Mouse (Mus musculus) forebrain, embryonic 15.5 days (tissue): Measurements from ENCODE around the gene Hmga2. TPM values are rescaled to one million over a fixed set of nuclear protein-coding genes. Genes with fewer than 3 reads are reported as not detected.

Experiments used
- ATAC-seq: fragments of 200-750 bp; cut with Nextera tagmentation; replicated peaks from 2 replicates; pipeline ENCODE4 v1.8.0; 2017; ENCODE audit warnings: mild to moderate bottlenecking, moderate TSS enrichment, moderate library complexity
- H3K27ac ChIP-seq: fragments of 300-500 bp; sonication (generic); replicated peaks from 2 replicates; pipeline ENCODE4 v1.5.1; 2015; ENCODE audit warnings: mild to moderate bottlenecking, inconsistent platforms
- H3K27me3 ChIP-seq: fragments of 300-500 bp; sonication (generic); 2 replicates; pipeline ENCODE4 v1.6.1; 2015; ENCODE audit warnings: inconsistent platforms
- H3K36me3 ChIP-seq: fragments of 300-500 bp; sonication (generic); 2 replicates; pipeline ENCODE4 v1.6.1; 2015; ENCODE audit warnings: mild to moderate bottlenecking, inconsistent platforms
- H3K4me1 ChIP-seq: fragments of 300-500 bp; sonication (generic); 2 replicates; pipeline ENCODE4 v1.6.1; 2015; ENCODE audit warnings: inconsistent platforms
- H3K4me2 ChIP-seq: fragments of 300-500 bp; sonication (generic); replicated peaks from 2 replicates; pipeline ENCODE4 v1.6.1; 2015; ENCODE audit warnings: mild to moderate bottlenecking, inconsistent platforms
- H3K4me3 ChIP-seq: fragments of 300-500 bp; sonication (generic); 2 replicates; pipeline ENCODE4 v1.5.1; 2015; ENCODE audit warnings: mild to moderate bottlenecking, inconsistent platforms
- H3K9ac ChIP-seq: fragments of 300-500 bp; sonication (generic); replicated peaks from 2 replicates; pipeline ENCODE4 v1.6.1; 2015; ENCODE audit warnings: mild to moderate bottlenecking, inconsistent platforms
- H3K9me3 ChIP-seq: fragments of 300-500 bp; sonication (generic); 2 replicates; pipeline ENCODE4 v1.6.1; 2016; ENCODE audit warnings: inconsistent platforms
- WGBS: fragments of 180-500 bp; shearing (Covaris S2); methylation state at CpG from one replicate; pipeline ENCODE4 v1.1.7; 2015; ENCODE audit warnings: mixed read lengths; 5-methylcytosine and 5-hydroxymethylcytosine counted together
- polyA plus RNA-seq: library from polyadenylated mRNA; unstranded; fragments of >200 nt; fragmentation: Nextera tagmentation; extraction: Ambion mirVana; gene quantifications from 2 replicates; pipeline ENCODE4 v1.2.1, GENCODE M21; 2015

Hmga2 gene
- polyA plus RNA-seq, 1 experiment from 2014 or later = 1.4 TPM

DNA sequence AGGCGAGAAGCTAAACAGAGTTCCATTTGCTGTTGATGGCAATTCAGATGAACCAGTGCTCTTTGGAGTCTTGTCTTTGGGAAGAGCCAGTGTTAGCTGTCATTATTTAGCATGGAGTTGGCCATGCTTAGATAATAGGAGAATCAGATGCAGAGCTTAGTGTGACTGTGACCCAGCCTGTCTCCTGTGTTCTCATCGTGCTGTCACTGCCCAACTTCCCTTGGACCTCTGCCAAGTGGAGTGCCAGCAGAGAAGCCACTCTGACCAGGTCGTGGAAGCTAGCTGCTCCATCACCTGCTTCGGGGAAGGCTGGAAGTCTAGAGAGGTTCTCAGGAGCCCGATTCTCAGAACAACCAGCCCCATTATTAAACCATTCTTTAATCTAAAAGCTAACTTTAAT, 73.3 kb downstream of the Hmga2 start:
- Histone ChIP-seq H3K4me3 (no peak overlapping the region), H3K27me3 (no peaks in the 10 kb centered on the region), H3K4me1 (peaks cover 28% of the 10 kb centered on the region), H3K4me2 (no peak overlapping the region), H3K27ac (no peak overlapping the region), H3K9me3 (no peaks in the 10 kb centered on the region), H3K9ac (no peak overlapping the region), H3K36me3 (no peaks in the 10 kb centered on the region)
- 54% methylated on average over 5 of the region's 5 CpGs for WGBS
- no peak for ATAC-seq

DNA sequence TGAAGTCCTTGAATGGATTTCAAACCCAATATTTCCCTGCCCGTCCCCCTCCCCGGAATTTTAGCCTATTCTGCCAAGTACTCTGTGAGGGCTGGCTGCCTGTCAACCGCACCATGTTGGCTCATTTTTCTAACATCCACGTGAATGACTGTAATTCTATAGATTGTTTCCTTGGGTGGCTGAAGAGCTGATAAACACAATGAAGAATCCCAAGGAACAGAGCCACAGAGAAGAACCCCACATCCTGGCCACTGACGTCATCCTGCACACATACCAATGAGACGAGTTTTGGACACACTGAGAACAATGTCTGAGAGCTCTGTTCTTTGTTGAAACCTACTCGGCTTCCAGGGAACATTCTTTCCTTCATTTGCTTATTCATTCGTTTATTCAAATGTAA, 74.5 kb downstream of the Hmga2 start:
- Histone ChIP-seq H3K27me3 (no peaks in the 10 kb centered on the region), H3K36me3 (no peaks in the 10 kb centered on the region), H3K4me3 (no peak overlapping the region), H3K4me1 (peaks cover 28% of the 10 kb centered on the region), H3K27ac (no peak overlapping the region), H3K9me3 (no peaks in the 10 kb centered on the region), H3K4me2 (0 out of 2 replicates have a peak overlapping the region, but pooled peaks have one; percentile 9), H3K9ac (no peak overlapping the region)
- 15% methylated on average over 8 of the region's 8 CpGs for WGBS
- ATAC-seq = peak; percentile 70

DNA sequence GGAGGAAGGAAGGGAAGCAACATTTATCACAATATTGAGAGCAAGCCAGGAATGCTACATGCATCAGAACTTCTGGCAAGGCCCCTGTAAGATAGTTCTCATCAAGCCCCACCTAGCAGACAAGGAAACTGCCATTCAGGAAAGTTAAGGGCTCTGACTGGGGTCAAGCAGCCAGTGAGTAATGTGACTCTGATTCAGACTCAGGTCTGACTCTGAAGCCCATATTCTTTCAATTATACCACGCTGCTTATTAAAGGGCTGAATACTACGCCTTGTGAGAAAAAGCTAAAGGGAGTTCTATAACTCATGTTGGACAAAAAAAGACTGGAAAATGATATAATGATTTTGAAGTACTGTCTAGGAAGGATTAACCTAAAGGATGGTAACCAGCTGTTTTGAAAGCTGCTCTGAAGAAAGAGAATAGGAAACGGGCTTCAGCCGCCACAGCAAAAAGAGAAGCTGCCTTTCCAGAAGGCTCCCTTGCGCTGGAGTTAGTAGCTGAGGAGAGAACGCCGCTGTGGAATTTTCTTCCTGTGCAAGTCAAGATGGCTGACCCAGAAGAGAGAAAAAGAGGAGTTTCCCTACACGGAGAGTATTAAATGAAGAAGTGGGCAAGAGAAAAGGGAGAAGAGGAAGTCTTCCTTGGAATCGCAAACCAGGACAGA, 76.3 kb downstream of the Hmga2 start:
- H3K4me3 ChIP-seq = no peak overlapping the region
- no peak overlapping the region for H3K27ac ChIP-seq
- no peaks in the 10 kb centered on the region for H3K36me3 ChIP-seq
- peaks cover 33% of the 10 kb centered on the region for H3K4me1 ChIP-seq
- H3K9me3 ChIP-seq = no peaks in the 10 kb centered on the region
- no peak for ATAC-seq
- H3K9ac ChIP-seq = no peak overlapping the region
- no peak overlapping the region for H3K4me2 ChIP-seq
- H3K27me3 ChIP-seq = no peaks in the 10 kb centered on the region
- WGBS = 58% methylated on average over 9 of the region's 9 CpGs

DNA sequence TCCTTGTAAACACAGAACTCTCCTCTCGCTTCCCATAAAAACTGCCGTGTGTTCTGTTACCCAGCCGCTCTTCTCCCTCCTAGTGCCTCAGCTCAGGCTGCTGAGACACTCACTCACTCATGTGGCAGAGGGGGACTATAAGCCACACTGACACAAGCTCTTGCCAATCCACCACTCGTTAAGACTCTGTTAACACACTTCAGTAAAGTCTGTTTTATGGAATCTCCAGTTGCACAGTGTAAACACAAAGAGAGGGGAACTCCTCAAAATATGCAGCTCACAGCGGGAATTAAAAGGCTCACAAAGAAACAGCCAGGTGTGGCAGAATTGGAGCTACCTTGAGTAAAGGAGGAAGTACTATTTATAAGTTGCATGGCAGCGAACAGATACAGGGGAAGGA, 77.5 kb downstream of the Hmga2 start:
- Histone ChIP-seq H3K9ac (no peak overlapping the region), H3K27ac (no peak overlapping the region), H3K4me1 (peaks cover 33% of the 10 kb centered on the region), H3K36me3 (no peaks in the 10 kb centered on the region), H3K27me3 (no peaks in the 10 kb centered on the region), H3K4me2 (no peak overlapping the region), H3K4me3 (no peak overlapping the region), H3K9me3 (no peaks in the 10 kb centered on the region)
- ATAC-seq = no peak
- WGBS = 45% methylated on average over 6 of the region's 6 CpGs

DNA sequence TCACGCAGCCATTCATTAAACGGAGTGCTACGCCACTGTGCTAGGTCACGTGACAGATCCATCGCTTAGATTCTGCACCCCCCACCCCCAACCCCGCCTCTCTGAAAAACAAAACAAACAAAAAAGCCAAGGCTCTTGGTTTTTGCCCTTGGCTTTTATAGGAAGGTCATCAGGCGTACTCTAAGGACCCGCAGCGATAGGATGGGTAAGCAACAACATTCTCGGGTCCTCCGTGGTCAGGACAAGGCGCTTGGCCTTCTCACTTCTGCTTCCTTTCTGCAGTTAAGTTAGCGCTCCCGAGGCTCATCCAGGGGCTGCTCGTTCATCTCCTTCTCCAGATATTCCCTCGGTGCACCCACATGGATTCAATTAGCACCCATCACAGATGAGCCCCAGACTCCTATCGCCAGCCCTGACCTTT, 79.0 kb downstream of the Hmga2 start:
- no peak for ATAC-seq
- Histone ChIP-seq H3K27ac (no peak overlapping the region), H3K4me3 (no peak overlapping the region), H3K4me1 (peaks cover 25% of the 10 kb centered on the region), H3K9ac (no peak overlapping the region), H3K9me3 (no peaks in the 10 kb centered on the region), H3K27me3 (0 out of 2 replicates have a peak, but pooled peaks cover 4% of the 10 kb centered on the region), H3K36me3 (no peaks in the 10 kb centered on the region), H3K4me2 (no peak overlapping the region)
- WGBS = 80% methylated on average over 17 of the region's 17 CpGs

DNA sequence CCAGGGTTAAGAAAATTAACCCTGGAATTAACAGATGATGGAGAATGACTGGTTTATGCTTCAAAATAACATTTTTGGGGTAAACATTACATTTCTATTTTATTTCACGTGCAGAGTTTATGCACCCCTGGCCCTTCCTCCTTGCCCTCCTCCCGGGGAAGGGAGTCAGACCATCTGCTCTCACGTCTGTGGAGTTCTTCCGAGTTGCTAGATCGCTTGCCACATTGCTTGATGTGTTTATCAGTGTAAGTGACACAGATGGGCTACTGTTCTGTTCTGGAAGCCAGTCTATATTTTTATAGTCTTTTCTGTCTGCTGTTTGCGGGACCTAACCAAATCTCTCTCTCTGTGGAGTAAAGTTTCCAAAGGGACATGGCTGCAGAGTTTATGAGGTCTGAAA, 80.7 kb downstream of the Hmga2 start:
- Histone ChIP-seq H3K4me3 (no peak overlapping the region), H3K9me3 (no peaks in the 10 kb centered on the region), H3K4me1 (peaks cover 30% of the 10 kb centered on the region), H3K9ac (no peak overlapping the region), H3K36me3 (no peaks in the 10 kb centered on the region), H3K4me2 (no peak overlapping the region), H3K27me3 (0 out of 2 replicates have a peak, but pooled peaks cover 7% of the 10 kb centered on the region), H3K27ac (no peak overlapping the region)
- peak; percentile 57; the same call in 1 of the 2 replicates for ATAC-seq
- WGBS = 59% methylated on average over 6 of the region's 6 CpGs

DNA sequence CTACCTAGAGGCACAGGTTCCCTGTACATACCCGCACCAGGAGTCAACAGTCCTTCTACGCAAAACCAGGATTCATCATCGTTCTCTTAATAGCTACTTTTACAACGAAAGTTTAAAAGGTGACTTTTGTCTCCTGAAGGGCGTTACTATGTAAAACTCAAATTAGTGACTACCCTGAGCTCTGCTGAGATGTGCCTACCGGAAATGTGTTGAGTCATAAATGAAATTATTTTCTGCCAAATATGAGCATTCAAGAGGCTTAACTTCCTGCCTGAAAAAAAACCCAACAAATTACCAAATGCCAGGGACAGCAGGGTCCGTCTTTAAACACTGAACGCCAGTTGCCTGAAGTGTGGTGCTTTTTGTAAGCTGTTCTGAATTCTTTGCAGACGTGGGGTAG, 81.5 kb downstream of the Hmga2 start:
- ATAC-seq = no peak
- Histone ChIP-seq H3K9me3 (no peaks in the 10 kb centered on the region), H3K4me3 (no peak overlapping the region), H3K4me1 (peaks cover 30% of the 10 kb centered on the region), H3K9ac (no peak overlapping the region), H3K27ac (no peak overlapping the region), H3K4me2 (no peak overlapping the region), H3K36me3 (no peaks in the 10 kb centered on the region), H3K27me3 (peaks cover 8% of the 10 kb centered on the region; the same call in 1 of the 2 replicates)
- WGBS = 82% methylated on average over 9 of the region's 9 CpGs

DNA sequence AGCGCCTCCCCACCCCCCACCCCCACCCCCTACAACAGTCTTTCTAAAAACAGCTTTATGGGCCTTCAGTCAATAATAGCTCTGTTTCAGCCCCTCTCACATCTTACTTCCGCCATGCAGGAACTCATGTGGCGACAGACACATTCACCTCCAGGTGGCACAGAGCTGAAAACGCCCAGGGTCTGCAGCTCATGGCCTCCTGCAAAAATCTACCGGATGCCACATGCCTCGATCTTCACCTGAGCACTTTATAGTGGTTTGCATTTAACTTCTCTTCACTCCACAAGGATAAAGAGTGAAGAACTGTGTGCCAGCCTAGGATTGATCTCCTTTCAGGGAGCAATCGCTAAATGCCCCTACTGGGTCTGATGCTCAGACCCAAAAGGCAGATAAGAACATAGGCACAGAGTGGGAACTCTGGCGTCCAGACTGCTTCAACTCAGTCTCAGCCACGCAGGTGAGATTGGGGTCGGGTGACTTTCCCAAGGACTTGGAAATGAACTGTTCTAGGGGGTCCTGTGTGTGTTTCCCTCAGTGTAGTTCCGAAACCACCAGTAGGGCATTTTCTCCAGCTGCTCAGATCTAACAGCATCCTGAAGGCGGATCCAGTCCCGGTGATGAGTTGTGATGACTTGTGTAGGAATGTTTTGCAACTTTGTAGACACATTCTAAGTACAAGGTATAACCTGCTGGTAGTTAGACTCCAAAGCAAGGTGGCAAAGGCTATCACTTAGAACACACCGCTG, 84.1 kb downstream of the Hmga2 start:
- H3K4me3 ChIP-seq = no peak overlapping the region
- H3K9me3 ChIP-seq = no peaks in the 10 kb centered on the region
- H3K36me3 ChIP-seq = no peaks in the 10 kb centered on the region
- no peak overlapping the region for H3K4me2 ChIP-seq
- no peak overlapping the region for H3K9ac ChIP-seq
- no peak for ATAC-seq
- H3K27me3 ChIP-seq = peaks cover 10% of the 10 kb centered on the region; the same call in 1 of the 2 replicates
- H3K4me1 ChIP-seq = peaks cover 42% of the 10 kb centered on the region
- H3K27ac ChIP-seq = no peak overlapping the region
- 38% methylated on average over 14 of the region's 14 CpGs for WGBS

DNA sequence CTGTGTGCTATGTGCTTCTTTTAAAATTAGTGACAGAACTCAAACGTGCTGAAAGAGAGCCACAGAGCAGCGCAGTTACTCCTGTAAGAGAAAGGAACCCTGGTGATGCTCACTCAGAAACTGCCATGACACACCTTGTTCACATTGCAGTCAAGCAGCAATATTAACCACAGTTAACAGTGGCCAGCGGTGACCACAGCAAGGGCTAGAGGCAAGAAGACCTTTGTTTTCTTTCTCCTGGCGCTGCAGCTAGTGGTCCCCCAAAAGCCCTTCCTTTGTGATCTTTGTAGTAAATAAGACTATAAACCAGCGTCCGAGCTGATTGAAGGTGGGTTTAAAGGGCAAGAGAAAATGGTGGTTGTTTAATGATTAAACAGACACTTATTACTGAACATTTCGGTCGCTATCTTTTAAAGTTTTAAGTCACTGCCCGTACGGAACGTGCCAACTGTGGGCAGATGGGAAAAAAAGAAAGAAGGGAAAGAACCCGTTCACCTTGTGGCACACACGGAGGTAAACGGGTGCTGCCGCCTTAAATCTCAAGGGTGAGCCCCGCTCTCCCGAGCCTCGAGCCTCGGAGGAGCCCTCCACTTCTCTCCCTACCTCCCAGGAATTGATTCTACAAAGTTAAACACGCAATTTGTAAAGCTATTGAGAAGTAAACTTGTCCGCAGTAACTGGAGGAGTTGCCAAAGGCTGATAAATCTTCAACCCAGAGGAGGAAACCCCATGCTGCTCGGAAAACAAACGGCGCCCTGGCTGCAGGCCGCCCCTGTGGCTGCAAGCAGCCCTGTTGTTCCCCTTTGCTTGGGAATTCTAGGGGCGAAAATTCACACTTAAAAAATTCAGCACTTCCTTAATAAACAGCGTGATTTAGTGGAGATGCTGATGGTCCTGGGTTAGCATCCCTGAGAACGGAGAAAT, 85.1 kb downstream of the Hmga2 start:
- ATAC-seq = no peak
- Histone ChIP-seq H3K4me2 (peak overlapping the region; percentile 29), H3K4me3 (no peak overlapping the region), H3K27ac (no peak overlapping the region), H3K27me3 (peaks cover 10% of the 10 kb centered on the region; the same call in 1 of the 2 replicates), H3K9ac (no peak overlapping the region), H3K36me3 (no peaks in the 10 kb centered on the region), H3K4me1 (peaks cover 42% of the 10 kb centered on the region), H3K9me3 (no peaks in the 10 kb centered on the region)
- 22% methylated on average over 28 of the region's 28 CpGs for WGBS

DNA sequence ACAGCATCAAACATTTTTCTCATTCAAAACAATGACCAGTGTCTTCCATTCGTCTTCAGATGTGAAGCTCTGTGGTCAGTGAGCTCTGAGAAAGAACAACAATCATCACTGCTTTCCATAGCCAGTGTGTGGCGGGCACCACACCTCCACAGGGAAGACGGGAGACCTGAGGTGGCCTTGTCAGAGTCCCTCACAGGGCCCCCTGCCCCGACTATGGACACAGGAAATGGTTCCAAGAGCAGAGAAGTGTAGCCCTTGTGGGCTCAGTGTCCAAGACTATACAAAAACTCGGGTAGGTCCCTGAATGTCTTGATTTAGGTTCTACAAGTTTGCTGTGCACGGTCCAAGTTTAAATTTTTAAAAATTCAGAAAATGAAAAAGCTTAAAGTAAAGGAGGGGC, 86.6 kb downstream of the Hmga2 start:
- ATAC-seq = no peak
- no peak overlapping the region for H3K4me2 ChIP-seq
- no peak overlapping the region for H3K9ac ChIP-seq
- no peak overlapping the region for H3K4me3 ChIP-seq
- no peaks in the 10 kb centered on the region for H3K36me3 ChIP-seq
- H3K27ac ChIP-seq = no peak overlapping the region
- H3K9me3 ChIP-seq = no peaks in the 10 kb centered on the region
- H3K4me1 ChIP-seq = peaks cover 35% of the 10 kb centered on the region
- 62% methylated on average over 6 of the region's 6 CpGs for WGBS
- peaks cover 10% of the 10 kb centered on the region; the same call in 1 of the 2 replicates for H3K27me3 ChIP-seq

DNA sequence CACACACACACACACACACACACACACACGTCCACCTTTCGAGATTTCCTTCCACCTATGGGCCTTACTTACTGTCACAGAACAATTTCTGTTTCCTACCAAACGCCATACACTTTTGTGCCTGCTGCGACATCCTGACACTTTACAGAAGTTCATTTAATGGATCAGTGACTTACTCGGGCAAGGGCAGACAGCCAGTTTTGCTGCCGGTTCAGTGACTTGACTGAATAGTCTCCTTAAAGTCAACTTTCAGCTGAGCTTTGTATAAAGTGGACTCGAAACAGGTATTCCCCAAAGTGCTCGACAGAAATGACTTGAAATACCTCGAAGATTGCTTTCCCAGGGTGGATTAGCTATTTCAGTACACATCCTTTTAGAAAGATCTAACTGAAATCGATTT, 87.3 kb downstream of the Hmga2 start:
- H3K4me1 ChIP-seq = peaks cover 38% of the 10 kb centered on the region
- ATAC-seq = no peak
- H3K4me2 ChIP-seq = no peak overlapping the region
- H3K27me3 ChIP-seq = peaks cover 10% of the 10 kb centered on the region; the same call in 1 of the 2 replicates
- H3K27ac ChIP-seq = no peak overlapping the region
- H3K36me3 ChIP-seq = no peaks in the 10 kb centered on the region
- no peak overlapping the region for H3K9ac ChIP-seq
- WGBS = 22% methylated on average over 10 of the region's 10 CpGs
- H3K4me3 ChIP-seq = no peak overlapping the region
- H3K9me3 ChIP-seq = no peaks in the 10 kb centered on the region
